Mouse (Mus musculus) right cerebral cortex, postnatal 4 days (tissue): ENCODE results near the gene Gm13279.
"Not testable (repeated sequence)": the region's sequence is repeated elsewhere in the genome, so short reads cannot be mapped to it uniquely, and the experiment has no call there.

Experiments
- DNase-seq: peaks from one replicate; pipeline ENCODE4 v3.0.0-alpha.2; 2022

Gene Gm13279

GRCm38 (mm10) chr4:88799365-88799764, 2.2 kb downstream of the Gm13279 start, which contains the start of gene Gm13285:
Gene Gm13285 (plus strand): TSS chr4:88799665.
- not testable (repeated sequence) for DNase-seq

DNA sequence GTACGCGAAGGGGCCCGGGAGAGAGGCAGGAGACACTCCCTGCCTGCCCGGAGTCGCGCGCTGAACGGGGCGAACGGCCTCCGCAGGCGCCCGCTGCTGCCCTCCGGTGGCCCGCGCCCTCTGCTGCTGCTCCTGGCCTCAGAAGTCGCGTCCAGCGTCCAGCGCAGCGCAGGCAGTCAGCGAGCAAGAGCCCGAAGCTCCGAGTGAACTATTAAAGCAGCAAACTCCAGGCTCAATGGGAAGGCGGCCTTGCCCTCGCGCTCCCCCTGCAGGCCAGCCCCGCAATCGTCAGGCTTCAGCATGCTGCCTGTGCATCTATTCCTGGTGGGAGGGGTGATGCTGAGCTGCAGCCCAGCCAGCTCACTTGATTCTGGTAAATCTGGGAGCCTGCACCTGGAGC, 5.8 kb downstream of the Gm13279 start, which contains the start of gene Gm13287:
TSS of gene Gm13287 (plus strand) at position 301 of the 400 bp plus-strand sequence.
- not testable (repeated sequence) for DNase-seq

DNA sequence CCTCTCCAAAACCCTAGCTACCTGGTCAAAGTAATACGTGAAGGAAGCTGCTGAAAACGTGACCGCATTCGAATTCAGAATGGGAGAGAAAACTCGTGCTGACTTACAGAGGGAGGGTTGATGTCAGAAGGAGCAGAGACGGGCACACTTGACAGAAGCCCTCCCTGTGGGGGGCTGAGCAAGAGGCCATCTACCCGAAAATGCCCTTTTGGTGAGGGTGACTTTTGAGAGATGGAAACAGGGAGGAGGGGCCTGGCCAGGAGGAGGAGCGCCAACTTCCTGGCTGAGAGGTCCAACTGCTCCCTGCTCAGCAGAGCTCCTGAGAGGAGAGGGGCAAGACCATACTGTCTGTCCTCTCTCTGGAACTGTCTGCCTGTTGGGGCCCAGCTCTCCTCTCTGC, 8.0 kb downstream of the Gm13279 start, which contains the start of gene Gm13288:
TSS of gene Gm13288 (plus strand) at position 301 of the 400 bp plus-strand sequence.
- not testable (repeated sequence) for DNase-seq

- not testable (repeated sequence) for DNase-seq
Observed at GRCm38 (mm10) chr4:88805761-88806160, 8.6 kb downstream of the Gm13279 start.

DNA sequence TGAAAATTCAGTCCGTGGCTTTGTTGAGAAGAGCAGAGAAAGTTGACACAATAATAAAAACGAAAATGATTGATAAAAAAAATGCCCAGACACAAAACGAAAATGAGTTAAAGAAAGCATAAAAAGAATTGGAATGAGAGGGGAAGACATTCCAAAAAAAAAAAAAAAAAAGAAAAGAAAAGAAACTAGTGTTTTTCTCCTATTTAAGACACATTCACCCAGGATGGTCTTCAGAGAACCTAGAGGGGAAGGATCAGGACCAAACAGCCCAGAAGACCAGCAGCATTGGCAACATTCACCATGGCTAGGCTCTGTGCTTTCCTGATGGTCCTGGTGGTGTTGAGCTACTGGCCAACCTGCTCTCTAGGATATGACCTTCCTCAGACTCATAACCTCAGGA, 18.7 kb downstream of the Gm13279 start, which contains the start of gene Ifna7:
TSS of gene Ifna7 (plus strand) at position 301 of the 400 bp plus-strand sequence.
- DNase-seq: no peak

- DNase-seq: no peak
Observed at GRCm38 (mm10) chr4:88819659-88820058, 22.5 kb downstream of the Gm13279 start, which contains the start of gene Ifna11. Gene Ifna11 (plus strand): TSS chr4:88819959.

DNA sequence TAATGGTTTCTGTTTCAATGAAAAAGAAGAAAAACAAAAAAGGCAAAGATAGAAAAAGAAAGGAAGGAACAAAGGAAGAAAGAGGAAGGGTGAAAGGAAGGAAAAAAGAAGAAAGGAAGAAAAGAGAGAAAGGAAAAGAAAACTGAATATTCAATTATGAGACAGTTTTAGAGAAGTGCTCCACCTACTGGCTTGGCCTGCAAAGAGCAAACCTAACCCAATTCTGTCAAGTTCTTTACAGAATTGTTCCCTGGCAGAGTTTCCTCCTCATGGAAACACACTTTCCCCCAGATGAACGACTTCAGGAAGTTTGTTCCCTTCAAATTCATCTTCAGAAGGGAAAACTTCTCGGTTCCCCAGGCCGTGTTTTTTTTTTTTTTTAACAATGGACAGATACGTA, 25.8 kb downstream of the Gm13279 start:
- peak; percentile 21 for DNase-seq

DNA sequence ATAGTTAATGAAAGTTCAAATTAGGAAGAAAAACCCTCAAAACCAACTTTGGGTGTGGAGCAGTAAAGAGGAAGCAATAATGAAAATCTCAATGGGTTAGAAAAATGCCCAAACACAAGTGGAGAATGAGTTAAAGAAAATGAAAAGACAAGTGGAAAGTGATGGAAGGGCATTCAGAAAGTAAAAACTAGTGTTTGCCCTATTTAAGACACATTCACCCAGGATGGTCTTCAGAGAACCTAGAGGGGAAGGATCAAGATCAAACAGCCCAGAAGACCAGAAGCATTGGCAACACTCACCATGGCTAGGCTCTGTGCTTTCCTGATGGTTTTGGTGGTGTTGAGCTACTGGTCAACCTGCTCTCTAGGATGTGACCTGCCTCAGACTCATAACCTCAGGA, 29.9 kb downstream of the Gm13279 start, which contains the start of gene Ifna6:
TSS of gene Ifna6 (plus strand) at position 301 of the 400 bp plus-strand sequence.
- not testable (repeated sequence) for DNase-seq

DNA sequence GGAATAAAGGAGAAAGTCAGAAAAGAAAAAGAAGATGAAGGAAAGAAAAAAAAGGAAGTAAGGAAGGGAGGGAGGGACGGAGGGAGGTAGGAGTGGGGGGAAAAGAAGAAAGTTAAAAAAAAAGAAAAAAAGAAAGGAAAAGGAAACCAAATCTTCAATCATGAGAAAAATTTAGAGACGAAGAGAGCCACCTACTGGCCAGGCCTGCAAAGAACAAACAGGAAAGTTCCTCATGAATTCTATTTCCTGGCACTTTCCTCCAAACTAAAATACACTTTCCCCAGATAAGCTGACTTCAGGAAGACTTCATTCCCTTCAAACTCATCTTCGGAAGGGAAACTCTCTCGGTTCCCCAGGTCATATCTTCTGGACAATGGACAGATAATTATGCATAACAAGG, 33.3 kb downstream of the Gm13279 start:
- peak; percentile 53 for DNase-seq

- DNase-seq: not testable (repeated sequence)
Observed at GRCm38 (mm10) chr4:88835225-88835624, 38.0 kb downstream of the Gm13279 start, which contains the start of gene Ifna5. Gene Ifna5 (plus strand): TSS chr4:88835525.

DNA sequence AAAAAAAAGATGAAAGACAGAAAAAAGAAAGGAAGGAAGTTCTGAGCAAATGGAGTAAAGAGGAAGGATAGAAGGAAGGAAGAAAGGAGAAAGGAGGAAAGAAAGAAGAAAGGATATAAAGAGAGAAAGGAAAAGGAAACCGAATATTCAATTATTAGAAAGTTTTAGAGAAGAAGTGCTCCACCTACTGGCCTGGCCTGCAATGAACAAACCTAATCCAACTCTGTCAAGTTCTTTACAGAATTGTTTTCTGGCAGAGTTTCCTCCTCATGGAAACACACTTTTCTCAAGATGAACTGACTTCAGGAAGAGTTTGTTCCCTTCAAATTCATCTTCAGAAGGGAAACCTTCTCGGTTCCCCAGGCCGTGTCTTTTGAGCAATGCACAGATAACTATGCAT, 41.6 kb downstream of the Gm13279 start:
- peak; percentile 12 for DNase-seq

- no peak for DNase-seq
Observed at GRCm38 (mm10) chr4:88840058-88840457, 42.9 kb downstream of the Gm13279 start.

GRCm38 (mm10) chr4:88841438-88841911, 44.3 kb downstream of the Gm13279 start, which contains the start of gene Ifna4:
Gene Ifna4 (plus strand): TSS chr4:88841861.
- no peak for DNase-seq

DNA sequence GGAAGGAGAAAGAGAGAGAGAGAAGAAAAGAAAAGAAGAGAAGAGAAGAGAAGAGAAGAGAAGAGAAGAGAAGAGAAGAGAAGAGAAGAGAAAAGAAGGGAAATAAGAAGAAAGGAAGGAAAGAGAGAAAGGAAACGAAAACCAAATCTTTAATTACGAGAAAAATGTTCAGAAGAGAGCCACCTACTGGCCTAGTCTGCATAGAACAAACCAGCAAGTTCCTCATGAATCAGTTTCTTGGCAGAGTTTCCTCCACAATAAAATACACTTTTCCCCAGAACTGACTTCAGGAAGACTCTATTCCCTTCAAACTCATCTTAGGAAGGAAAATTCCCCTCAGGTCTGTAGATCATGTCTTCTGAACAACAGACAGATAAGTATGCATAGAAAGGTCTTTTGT, 48.1 kb downstream of the Gm13279 start:
- DNase-seq: no peak
